Mouse (Mus musculus): ENCODE data around the gene Plk5.
A peak's percentile ranks its signal among the peaks of the same experiment; 100 is the strongest.

Plk5 gene

DNA sequence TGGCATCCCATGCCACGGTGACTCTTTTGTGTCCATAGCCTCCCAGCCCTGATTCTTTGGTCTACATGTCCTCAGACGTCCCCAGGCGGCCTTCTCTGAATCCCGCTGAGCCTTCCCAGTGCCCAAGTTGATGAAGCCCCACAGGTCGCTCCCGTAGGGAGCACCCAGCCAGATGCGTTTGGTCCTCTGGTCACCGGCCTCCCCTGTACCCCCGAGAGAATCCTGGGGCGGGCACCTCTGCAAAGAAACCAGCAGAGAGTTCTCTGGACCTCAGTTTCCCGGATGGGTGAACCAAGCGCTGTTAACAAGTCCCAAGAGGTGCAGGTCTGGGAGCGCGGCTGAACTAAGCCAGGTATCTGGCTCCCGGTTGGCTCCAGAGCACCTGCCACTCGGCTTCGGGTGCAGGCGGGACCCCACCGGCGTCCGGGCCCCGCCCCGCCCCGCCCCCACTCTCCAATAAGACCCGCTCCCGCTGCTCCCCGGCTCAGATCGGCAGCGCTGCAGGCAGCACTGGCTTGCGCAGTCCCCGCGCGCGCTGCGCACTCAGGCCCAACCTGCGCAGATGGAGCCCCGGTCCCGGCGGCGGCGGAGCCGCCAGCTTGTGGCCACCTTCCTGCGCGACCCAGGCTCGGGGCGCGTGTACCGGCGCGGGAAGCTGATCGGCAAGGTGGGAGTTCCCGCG lies at the start of gene Plk5:
TSS of gene Plk5 (plus strand) at position 459 of the 682 bp plus-strand sequence.
- no peak for DNase-seq (ENCODE audit: low spot score)

DNA sequence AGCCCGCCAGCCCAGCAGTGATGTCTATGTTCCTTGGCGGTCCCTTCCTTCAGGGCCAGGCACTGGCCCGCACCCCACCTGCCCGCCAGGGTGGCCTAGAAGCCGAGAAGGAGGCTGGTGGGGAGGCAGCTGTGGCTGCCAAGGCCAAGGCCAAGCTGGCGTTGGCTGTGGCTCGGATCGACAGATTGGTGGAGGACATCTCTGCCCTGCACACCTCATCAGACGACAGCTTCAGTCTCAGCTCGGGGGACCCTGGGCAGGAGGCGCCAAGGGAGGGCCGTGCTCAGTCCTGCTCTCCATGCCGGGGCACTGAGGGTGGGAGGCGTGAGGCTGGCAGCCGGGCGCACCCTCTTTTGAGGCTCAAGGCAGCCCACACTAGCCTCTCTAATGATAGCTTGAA lies 44.7 kb upstream of the Plk5 start:
- no peak for DNase-seq (ENCODE audit: low spot score)

DNA sequence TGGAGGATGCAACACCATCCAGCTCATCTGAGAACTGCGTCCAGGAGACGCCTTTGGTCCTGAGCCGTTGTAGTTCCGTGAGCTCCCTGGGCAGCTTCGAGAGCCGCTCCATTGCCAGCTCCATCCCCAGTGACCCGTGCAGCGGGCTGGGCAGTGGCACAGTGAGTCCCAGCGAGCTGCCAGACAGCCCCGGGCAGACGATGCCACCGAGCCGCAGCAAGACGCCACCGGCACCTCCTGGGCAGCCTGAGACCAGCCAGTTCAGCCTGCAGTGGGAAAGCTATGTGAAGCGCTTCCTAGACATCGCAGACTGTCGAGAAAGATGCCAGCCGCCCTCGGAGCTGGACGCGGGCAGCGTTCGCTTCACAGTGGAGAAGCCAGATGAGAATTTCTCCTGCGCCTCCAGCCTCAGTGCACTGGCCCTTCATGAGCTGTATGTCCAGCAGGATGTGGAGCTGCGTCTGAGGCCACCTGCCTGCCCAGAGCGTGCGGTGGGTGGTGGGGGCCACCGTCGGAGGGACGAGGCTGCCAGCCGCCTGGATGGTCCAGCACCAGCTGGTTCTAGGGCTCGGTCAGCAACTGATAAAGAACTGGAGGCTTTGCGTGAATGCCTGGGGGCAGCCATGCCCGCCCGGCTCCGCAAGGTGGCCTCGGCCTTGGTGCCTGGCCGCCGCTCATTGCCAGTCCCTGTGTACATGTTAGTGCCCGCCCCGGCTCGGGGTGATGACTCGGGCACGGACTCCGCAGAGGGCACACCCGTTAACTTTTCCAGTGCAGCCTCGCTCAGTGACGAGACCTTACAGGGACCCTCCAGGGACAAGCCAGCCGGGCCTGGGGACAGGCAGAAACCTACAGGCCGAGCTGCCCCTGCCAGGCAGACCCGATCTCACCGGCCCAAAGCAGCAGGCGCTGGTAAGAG lies 43.4 kb upstream of the Plk5 start:
- DNase-seq (ENCODE audit: low spot score), result no peak

DNA sequence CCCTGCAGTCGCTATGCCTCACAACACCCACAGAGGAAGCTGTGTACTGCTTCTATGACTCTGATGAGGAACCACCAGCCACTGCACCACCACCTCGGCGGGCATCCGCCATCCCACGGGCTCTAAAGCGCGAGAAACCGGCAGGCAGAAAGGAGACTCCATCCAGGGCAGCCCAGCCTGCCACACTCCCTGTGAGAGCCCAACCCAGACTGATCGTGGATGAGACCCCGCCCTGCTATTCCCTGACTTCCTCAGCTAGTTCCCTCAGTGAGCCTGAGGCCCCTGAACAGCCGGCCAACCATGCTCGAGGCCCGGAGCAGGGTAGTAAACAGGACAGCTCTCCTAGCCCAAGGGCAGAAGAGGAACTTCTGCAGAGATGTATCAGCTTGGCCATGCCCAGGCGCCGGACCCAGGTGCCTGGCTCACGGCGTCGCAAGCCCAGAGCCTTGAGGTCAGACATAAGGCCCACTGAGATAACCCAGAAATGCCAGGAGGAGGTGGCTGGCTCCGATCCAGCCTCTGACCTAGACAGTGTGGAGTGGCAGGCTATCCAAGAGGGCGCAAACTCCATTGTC lies 42.5 kb upstream of the Plk5 start:
- DNase-seq (ENCODE audit: low spot score), result no peak

DNA sequence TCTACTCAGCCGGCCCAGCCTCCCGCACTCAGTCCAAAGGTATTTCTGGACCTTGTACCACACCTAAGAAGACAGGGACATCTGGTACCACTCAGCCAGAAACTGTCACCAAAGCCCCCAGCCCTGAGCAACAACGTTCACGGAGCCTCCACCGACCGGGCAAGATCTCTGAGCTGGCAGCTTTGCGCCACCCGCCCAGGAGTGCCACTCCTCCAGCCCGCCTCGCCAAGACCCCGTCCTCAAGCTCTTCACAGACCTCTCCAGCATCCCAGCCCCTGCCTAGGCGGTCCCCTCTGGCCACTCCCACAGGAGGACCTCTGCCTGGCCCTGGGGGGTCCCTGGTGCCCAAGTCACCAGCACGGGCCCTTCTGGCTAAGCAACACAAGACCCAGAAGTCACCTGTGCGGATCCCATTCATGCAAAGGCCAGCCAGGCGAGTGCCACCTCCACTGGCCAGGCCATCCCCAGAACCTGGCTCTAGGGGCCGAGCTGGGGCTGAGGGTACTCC lies 41.7 kb upstream of the Plk5 start:
- DNase-seq (ENCODE audit: low spot score), result no peak

DNA sequence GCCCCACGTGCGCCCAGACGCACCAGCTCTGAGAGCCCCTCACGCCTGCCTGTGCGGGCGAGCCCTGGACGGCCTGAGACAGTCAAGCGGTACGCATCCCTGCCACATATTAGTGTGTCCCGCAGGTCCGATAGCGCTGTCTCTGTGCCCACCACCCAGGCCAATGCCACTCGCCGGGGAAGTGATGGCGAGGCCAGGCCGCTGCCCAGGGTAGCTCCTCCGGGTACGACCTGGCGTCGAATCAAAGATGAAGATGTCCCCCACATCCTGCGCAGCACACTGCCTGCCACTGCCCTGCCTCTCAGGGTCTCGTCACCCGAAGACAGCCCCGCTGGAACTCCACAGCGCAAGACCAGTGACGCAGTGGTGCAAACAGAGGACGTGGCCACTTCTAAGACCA lies 40.9 kb upstream of the Plk5 start:
- no peak for DNase-seq (ENCODE audit: low spot score)

DNA sequence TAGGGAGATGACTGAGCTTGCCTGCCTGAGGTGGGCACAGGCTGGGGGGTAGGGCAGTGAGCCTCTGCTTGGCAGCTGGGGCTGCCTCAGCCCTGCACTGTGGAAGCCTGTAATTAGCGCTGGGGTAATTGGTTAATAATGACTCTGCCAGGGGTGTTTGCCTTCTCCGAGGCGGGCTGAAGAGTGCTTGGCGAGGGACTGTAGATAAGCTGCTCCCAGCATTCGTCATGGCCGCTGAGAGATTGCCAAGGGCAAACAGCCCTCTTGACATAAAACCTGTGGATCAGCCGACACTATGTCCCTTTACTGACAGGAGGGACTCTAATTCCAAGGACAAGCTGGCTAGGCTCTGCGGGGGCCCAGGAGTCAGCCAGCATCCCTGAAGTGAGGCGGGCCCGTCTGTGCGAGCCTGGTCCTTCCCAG lies 39.9 kb upstream of the Plk5 start:
- DNase-seq (ENCODE audit: low spot score), result no peak

DNA sequence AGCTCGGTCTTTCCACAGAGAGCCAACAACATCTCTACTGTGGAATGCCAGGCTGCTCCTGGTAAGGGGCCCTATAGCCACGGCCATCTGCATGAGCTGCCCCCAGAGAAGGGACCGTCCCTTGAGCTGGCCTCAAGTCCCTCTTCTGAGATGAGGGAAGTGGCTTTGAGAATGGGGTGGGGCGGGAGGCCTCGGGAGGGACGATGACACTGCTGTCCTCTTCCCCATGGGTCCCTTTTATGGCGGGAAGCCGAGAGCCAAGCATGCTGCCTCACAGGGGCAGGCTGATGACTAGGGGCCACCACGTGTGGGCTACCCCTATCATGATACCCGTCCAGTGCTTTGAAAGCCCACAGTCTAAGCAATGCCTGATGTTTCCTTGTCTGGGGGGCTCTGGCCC lies 39.2 kb upstream of the Plk5 start:
- no peak for DNase-seq (ENCODE audit: low spot score)

DNA sequence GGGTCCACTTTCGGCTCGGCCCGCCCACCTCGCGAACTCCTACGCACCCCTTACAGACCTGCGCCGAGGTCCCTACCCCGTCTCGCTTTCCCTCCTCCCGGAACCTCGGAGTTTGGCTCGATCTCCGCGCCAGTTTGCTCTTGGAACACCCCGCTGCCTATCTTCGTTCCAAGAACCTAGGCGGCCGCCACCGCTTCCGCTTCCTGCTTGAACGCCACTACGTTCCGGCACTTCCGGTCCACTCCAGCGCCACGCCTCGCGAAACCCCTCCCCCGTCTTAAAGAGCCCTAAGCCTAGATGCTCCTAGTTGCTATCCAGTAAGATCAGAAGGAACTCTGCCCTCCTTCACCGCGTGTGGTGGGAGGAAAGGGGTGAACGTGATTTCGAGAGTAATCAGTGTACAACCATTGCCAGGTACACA lies 35.9 kb upstream of the Plk5 start, which contains the start of gene 2310011J03Rik:
TSS of gene 2310011J03Rik (minus strand) at position 198 of the 421 bp plus-strand sequence.
- DNase-seq (ENCODE audit: low spot score), result peak; percentile 81

DNA sequence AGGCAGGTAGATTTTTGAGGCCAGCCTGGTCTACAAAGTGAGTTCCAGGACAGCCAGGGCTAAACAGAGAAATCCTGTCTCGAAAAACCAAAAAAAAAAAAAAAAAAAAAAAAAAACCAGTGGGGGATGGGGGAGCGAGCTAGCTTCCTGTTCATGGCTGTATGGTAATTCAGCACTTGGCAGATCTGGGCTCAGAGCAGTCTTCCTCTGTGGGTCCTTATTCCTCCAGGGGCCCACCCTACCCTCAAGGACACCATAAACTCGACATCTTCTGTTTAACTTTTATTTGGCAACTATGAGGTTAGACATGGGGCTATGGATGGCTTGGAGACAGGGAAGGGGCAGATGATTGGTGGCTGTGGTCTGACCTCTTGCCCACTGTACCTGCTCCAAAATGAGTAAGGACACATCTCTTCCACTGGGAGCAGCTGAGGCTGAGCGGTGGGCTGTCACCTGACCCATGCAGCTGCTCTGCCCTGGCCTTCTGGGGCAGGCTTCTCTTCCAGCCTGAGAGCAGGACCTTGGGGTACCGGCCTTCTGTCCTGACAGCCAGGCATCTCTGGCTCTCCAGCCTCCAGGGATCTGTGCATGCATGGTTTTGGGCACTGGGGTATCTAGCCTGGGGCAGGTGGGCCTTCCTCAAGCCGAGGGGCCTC lies 35.1 kb upstream of the Plk5 start:
- DNase-seq (ENCODE audit: low spot score), result no peak

DNA sequence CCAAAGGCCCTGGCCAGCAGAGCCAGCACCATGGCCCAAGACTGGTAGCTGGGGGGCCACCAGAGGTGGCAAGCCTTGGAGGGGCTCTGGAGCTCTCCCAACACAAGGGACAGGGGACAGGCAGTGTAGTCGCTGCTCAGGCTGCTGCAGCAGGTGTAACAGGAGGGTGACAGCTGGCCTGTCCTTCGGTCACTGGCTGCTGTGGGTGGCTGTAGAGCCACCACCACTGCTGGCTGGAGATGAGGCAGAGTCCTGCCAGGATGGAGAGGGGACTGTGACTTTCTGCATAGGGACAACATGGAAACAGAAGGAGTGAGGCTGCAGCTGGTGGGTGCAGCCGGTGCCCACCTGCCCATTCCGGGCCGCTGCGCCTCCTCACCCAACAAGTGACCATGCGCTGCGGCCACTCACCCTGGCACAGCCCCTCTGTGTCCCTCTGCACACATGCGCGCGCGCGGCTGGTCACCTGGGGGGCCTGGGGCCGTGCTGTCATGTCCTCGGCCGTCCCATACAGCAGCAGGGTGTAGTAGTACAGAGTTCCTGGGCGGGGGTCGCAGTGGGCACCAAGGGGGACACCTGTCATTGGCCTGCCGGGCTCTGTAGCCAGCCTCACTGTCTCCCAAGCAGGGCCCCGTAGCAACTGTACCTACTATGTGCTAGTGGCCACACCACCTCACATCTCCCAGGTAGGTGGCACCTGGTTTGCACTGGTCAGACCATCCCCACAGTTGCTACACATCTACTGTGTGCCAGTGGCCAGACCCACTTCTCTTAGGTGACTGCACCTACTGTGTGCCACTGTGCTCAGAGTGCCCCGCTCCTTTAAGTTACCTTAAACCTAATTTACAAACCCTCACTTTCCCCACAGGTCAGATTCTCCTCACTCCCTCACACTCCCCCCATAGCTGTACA lies 34.3 kb upstream of the Plk5 start:
- DNase-seq (ENCODE audit: low spot score), result no peak

DNA sequence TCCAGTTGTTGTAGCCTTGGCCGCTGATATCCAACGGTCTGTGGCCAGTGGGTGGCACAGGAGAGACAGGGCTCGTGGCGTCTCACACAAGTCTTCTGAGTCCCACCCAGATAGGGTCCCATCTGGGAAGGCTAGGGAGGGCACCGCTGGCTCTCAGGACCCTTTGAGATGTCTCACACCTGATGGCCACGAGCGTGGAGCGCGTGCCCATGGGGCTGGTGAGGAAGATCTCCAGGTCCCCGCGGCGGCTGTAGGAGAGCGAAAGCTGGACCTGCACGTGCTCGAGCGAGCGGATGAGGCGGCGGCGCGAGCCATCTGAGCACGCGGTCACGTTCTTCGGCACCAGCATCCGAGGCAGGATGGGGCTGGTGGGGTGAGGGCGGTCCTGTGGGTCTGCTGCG lies 33.4 kb upstream of the Plk5 start:
- DNase-seq (ENCODE audit: low spot score), result no peak

DNA sequence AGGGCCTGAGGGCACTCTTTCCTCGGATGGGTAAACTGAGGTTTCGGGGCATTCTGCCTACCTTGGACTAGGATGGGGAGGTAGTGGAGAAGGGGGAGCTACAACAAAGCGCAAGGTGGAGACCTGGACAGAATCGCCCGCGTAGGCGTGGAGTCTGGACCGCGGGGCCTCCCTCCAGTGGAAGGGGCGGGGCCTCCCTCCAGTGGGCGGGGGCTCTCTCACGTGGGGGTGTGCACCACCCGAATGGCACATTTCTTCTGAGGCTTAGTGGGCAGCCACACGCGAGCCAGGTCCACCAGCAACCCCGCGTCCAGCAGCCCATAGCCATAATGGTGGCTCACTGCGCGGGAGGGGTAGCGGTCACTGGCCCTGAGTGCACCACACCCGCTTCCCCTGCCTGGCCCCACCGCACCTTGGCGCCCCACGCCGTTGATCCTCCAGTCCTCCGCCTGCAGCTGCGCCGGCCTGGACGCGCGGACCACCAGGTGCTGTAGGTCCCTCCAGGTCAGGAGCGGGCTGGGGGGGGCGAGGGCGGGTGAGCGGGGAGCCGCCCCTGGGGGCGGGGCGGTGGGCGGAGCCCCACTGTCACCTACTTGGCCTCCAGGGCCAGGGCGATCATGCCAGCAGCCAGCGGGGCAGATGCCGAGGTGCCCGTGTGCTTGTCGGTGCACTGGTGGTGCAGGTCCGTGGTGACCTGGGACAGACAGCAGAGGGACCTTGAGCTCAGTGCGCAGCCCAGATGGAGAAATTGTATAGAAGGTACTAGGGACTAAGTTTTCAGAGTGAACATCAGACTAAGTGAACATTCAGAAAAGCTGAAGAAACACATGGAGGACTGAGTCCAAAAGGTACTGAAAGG lies 32.8 kb upstream of the Plk5 start:
- peak; percentile 72 for DNase-seq (ENCODE audit: low spot score)

DNA sequence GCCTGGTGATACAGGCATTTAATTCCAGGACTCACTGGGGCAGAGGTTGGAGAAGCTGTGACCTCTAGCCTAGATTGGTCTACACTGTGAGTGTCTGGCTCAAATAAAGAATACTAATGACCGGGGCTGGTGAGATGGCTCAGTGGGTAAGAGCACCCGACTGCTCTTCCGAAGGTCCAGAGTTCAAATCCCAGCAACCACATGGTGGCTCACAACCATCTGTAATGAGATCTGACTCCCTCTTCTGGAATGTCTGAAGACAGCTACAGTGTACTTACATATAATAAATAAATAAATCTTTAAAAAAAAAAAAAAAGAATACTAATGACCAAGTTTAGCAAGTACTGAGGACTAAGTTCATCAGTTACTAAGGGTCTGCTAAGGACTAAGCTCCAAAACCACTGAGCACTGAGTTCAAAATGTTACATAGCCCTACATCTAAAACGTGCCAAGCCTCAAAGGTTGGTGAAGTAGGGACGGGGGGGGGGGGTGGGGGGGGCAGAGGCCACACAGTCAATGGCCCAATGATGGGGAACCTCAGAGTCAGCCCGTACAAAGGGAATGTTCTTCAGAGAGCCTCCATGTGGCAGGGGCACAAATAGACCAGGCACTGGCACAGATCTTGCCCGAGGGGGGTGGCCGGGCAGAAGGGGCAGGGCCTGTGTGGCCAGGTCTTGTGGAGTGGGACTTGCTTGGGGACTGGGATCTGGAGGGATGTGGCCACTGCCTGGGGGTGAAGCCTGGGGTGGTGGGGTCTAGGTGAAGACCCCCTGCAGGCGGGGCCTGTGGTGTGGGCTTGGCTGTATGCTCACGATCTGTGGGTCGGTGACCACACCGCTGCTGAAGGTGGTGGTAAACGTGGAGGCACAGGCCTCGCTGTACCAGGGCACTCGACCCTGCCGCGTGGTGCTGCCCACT lies 31.9 kb upstream of the Plk5 start:
- no peak for DNase-seq (ENCODE audit: low spot score)

DNA sequence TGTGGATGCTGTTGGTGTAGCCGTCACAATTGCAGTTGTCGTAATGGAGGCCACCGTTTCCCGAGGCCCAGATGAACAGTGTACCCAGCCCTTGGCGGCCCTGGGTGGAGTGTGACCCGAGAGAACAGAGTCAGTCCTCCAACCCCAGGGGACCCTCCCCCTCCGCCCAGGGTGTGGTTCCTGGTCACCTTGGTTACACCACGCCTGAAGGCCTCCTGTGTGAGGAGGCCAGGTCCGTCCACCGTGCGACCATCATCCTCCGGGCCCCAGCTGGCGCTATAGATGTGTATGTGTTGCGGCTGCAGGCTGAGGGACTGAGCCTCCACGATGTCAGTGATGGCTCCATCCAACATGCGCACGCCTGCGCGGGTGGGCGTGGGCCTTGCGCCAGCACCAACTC lies 31.2 kb upstream of the Plk5 start:
- DNase-seq (ENCODE audit: low spot score), result no peak

DNA sequence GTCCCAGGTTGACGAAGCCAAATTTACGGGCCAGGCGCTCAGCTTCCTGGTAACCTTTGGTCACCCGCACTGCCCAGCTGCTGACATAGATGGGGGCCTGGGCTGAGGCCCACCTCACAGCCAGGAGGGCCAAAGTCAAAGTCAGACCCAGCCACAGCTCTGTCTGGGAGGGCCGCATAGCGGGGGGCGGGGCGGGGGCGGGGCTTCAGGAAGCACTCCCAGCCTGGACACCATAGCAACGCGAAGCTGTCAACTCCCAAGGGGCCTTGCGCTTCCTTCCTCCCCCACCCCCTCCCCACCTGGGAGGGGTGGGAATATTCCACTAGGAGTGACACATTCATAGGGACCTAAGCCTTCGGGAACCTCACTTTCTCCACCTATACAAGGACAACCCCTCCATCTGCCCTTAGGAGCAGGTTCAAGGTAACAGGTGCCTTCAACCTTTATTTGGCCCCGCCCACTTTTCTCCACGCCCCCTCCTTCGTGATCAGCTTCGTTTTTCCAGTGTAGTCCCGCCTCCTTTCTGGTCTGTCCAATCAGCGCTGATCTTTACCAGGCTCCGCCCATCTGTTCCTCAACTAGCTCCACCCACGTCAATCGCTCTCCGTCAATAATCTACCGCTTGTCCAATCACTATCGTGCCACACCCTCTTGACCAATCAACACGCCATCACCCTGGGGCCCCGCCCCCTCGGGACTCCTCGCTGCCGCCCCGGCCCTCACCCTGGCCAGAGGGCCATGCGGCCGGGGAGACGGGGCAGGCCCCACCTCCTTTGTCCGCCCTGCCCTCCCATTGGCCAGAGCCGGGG lies 26.8 kb upstream of the Plk5 start, which contains the start of the genes Pcsk4 and Reep6:
TSS of gene Pcsk4 (minus strand) at position 226 of the 809 bp plus-strand sequence.
TSS of gene Reep6 (plus strand) at position 681 of the 809 bp plus-strand sequence.
- peak; percentile 88 for DNase-seq (ENCODE audit: low spot score)

DNA sequence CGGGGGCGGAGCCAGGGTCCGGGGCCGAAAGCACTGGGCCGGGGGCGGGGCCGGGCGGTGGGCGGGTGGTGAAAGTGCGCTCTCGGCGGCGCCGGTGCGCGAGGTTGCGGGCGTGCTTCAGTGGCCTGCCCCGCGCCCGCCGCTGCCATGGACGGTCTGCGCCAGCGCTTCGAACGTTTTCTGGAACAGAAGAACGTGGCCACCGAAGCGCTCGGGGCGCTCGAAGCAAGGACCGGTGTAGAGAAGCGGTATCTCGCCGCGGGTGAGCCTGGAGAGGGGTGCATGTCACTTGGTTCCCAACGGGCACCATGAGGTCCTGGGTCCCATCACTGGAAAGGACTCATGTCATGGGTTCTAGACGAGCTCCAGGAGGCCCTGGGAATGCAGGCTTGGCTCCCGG lies 26.2 kb upstream of the Plk5 start:
- DNase-seq (ENCODE audit: low spot score), result no peak

DNA sequence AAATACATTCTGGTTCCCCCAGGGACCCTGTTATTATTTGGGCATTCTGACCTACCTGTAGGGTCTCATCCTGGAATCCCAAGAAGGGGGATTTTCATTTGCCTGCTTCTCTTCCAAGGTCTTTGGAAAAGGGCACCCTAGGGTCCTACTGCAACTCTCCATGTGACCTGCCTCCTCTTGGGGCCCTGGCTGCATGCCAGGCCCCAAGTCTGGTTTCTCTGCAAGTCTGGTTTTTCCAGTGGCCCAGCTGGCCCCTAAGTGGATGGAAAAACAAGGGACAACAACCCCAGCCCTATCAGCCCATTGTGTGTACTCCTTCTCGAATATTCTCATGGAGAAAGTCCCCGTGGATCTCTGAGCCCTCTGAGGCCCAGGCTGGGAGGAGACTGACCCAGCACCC lies 25.4 kb upstream of the Plk5 start:
- no peak for DNase-seq (ENCODE audit: low spot score)

Measured in spleen, adult 12 weeks (tissue).